Mouse (Mus musculus): ENCODE measurements around the gene Ralgps2. TPM values are rescaled to one million over a fixed set of nuclear protein-coding genes. Genes with fewer than 3 reads are reported as not detected.

The Ralgps2 gene
- total and polyA plus RNA-seq, 3 experiments: 9.3 to 24.5 (median 24.2) TPM

GRCm38 (mm10) chr1:156770845-156771244, 168.6 kb downstream of the Ralgps2 start:
- peaks cover 11% of the 10 kb centered on the region for H3K9me3 ChIP-seq (replicated peaks)
- no peak for ATAC-seq (ENCODE audit: extremely low read depth, insufficient number of reproducible peaks, low FRiP score, poor library complexity, severe bottlenecking)
- no peak overlapping the region for H3K4me3 ChIP-seq (ENCODE audit: low read depth, low read length)
- TF ChIP-seq GATA2 (IDR thresholded peaks at IDR 0.05; ENCODE audit: borderline replicate concordance, low read depth, low read length) (no peak), TAL1 (conservative IDR thresholded peaks at IDR 0.05; ENCODE audit: low read depth, low read length) (no peak), POLR2AphosphoS5 (IDR thresholded peaks at IDR 0.05; ENCODE audit: insufficient replicate concordance, low read depth, low read length) (no peak), GATA1 (IDR thresholded peaks at IDR 0.05; ENCODE audit: borderline replicate concordance, low read length) (no peak)
- no peaks in the 10 kb centered on the region for H3K4me1 ChIP-seq (ENCODE audit: insufficient read depth, low read depth, low read length)
- H3K36me3 ChIP-seq (replicated peaks): no peaks in the 10 kb centered on the region
- no peak for DNase-seq (ENCODE audit: low spot score)
- peaks cover 28% of the 10 kb centered on the region for H3K27me3 ChIP-seq (ENCODE audit: insufficient read depth, low read length)

DNA sequence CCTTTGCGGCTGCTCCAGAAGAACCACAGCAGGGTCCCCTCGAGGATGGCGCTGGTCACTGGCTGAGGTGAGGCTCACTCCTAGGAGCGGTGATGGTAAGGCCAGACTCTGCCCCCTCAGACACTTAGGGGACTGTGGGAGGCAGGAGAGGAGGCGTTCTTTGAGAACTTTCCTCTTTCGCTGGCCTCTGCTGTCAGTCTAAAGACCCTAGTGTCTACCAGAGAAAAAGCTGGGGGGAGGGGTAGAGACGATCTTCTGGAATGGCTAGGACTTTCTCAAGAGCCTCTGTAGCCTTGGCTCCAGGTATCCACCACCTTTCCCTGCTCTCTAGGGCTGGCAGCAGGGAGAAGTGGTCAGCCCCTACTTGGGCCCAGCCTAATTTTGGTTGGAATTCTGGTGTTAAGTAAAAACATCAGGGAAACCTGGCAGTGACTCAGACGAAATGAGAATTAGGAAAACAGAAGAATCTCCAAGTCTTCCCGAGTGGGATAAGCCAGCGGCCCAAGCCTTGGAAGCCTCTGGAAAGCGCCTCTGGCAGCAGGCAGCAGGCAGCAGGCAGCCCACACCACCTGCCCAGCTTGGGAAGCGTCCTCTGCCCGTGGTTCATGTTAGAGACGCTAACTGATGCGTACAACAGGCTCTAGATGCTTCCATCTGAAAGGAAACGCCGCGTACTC, 169.7 kb downstream of the Ralgps2 start:
- Histone ChIP-seq H3K9me3 (replicated peaks) (peaks cover 15% of the 10 kb centered on the region), H3K4me1 (ENCODE audit: insufficient read depth, low read depth, low read length) (no peaks in the 10 kb centered on the region), H3K27me3 (ENCODE audit: insufficient read depth, low read length) (peaks cover 24% of the 10 kb centered on the region), H3K36me3 (replicated peaks) (no peaks in the 10 kb centered on the region), H3K4me3 (ENCODE audit: low read depth, low read length) (no peak overlapping the region)
- TF ChIP-seq TAL1 (conservative IDR thresholded peaks at IDR 0.05; ENCODE audit: low read depth, low read length): no peak
- no peak for TF ChIP-seq GATA2 (IDR thresholded peaks at IDR 0.05; ENCODE audit: borderline replicate concordance, low read depth, low read length)
- TF ChIP-seq GATA1 (IDR thresholded peaks at IDR 0.05; ENCODE audit: borderline replicate concordance, low read length): no peak
- TF ChIP-seq CTCF (IDR thresholded peaks at IDR 0.05; ENCODE audit: low read depth, low read length): no peak
- no peak for TF ChIP-seq POLR2AphosphoS5 (IDR thresholded peaks at IDR 0.05; ENCODE audit: insufficient replicate concordance, low read depth, low read length)
- no peak for ATAC-seq (ENCODE audit: extremely low read depth, insufficient number of reproducible peaks, low FRiP score, poor library complexity, severe bottlenecking)
- no peak for DNase-seq (ENCODE audit: low spot score)

- no peak for TF ChIP-seq CTCF (IDR thresholded peaks at IDR 0.05; ENCODE audit: low read depth, low read length)
- TF ChIP-seq GATA1 (IDR thresholded peaks at IDR 0.05; ENCODE audit: borderline replicate concordance, low read length): no peak
- peaks cover 17% of the 10 kb centered on the region for H3K9me3 ChIP-seq (replicated peaks)
- H3K27me3 ChIP-seq (ENCODE audit: insufficient read depth, low read length): peaks cover 23% of the 10 kb centered on the region
- ATAC-seq (ENCODE audit: extremely low read depth, insufficient number of reproducible peaks, low FRiP score, poor library complexity, severe bottlenecking) (no peak), DNase-seq (ENCODE audit: low spot score) (no peak)
- no peaks in the 10 kb centered on the region for H3K36me3 ChIP-seq (replicated peaks)
- no peak overlapping the region for H3K4me3 ChIP-seq (ENCODE audit: low read depth, low read length)
- no peaks in the 10 kb centered on the region for H3K4me1 ChIP-seq (ENCODE audit: insufficient read depth, low read depth, low read length)
Measured at GRCm38 (mm10) chr1:156769163-156769562, 170.3 kb downstream of the Ralgps2 start.

GRCm38 (mm10) chr1:156765311-156765710, 174.1 kb downstream of the Ralgps2 start:
- H3K4me1 ChIP-seq (ENCODE audit: insufficient read depth, low read depth, low read length): no peaks in the 10 kb centered on the region
- H3K36me3 ChIP-seq (replicated peaks): no peaks in the 10 kb centered on the region
- H3K27me3 ChIP-seq (ENCODE audit: insufficient read depth, low read length): peaks cover 28% of the 10 kb centered on the region
- H3K4me3 ChIP-seq (ENCODE audit: low read depth, low read length): no peak overlapping the region
- peaks cover 17% of the 10 kb centered on the region for H3K9me3 ChIP-seq (replicated peaks)
- TF ChIP-seq TAL1 (conservative IDR thresholded peaks at IDR 0.05; ENCODE audit: low read depth, low read length) (no peak), GATA2 (IDR thresholded peaks at IDR 0.05; ENCODE audit: borderline replicate concordance, low read depth, low read length) (no peak), GATA1 (IDR thresholded peaks at IDR 0.05; ENCODE audit: borderline replicate concordance, low read length) (no peak), CTCF (IDR thresholded peaks at IDR 0.05; ENCODE audit: low read depth, low read length) (no peak), POLR2AphosphoS5 (IDR thresholded peaks at IDR 0.05; ENCODE audit: insufficient replicate concordance, low read depth, low read length) (no peak)
- ATAC-seq (ENCODE audit: extremely low read depth, insufficient number of reproducible peaks, low FRiP score, poor library complexity, severe bottlenecking): no peak
- no peak for DNase-seq (ENCODE audit: low spot score)

DNA sequence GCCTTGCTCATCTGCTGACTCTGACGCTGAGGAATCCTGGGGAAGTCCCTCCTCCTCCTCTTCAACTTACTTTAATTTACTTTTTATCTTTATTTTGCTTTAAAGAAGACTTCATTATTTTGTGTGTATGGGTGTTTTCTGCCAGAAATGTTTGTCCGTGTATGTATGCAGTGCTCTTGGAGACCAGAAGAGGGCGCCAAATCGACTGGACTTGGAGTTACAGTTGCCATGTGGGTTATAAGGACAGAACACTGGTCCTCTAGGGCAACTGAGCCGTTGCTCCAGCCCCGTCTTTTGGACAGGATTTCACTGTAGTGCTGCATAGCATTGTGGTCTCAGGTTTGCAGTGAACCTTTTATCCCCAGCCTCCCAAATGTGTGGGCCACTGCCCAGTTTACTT, 174.8 kb downstream of the Ralgps2 start:
- ATAC-seq (ENCODE audit: extremely low read depth, insufficient number of reproducible peaks, low FRiP score, poor library complexity, severe bottlenecking): no peak
- Histone ChIP-seq H3K36me3 (replicated peaks) (no peaks in the 10 kb centered on the region), H3K27me3 (ENCODE audit: insufficient read depth, low read length) (peaks cover 21% of the 10 kb centered on the region), H3K4me1 (ENCODE audit: insufficient read depth, low read depth, low read length) (no peaks in the 10 kb centered on the region), H3K9me3 (replicated peaks) (peaks cover 17% of the 10 kb centered on the region), H3K4me3 (ENCODE audit: low read depth, low read length) (no peak overlapping the region)
- TF ChIP-seq CTCF (IDR thresholded peaks at IDR 0.05; ENCODE audit: low read depth, low read length) (no peak), GATA1 (IDR thresholded peaks at IDR 0.05; ENCODE audit: borderline replicate concordance, low read length) (no peak), GATA2 (IDR thresholded peaks at IDR 0.05; ENCODE audit: borderline replicate concordance, low read depth, low read length) (no peak), POLR2AphosphoS5 (IDR thresholded peaks at IDR 0.05; ENCODE audit: insufficient replicate concordance, low read depth, low read length) (no peak)
- no peak for DNase-seq (ENCODE audit: low spot score)

GRCm38 (mm10) chr1:156763280-156763679, 176.1 kb downstream of the Ralgps2 start:
- Histone ChIP-seq H3K9me3 (replicated peaks) (peaks cover 17% of the 10 kb centered on the region), H3K27me3 (ENCODE audit: insufficient read depth, low read length) (peaks cover 22% of the 10 kb centered on the region), H3K4me3 (ENCODE audit: low read depth, low read length) (no peak overlapping the region), H3K4me1 (ENCODE audit: insufficient read depth, low read depth, low read length) (no peaks in the 10 kb centered on the region), H3K36me3 (replicated peaks) (no peaks in the 10 kb centered on the region)
- ATAC-seq (ENCODE audit: extremely low read depth, insufficient number of reproducible peaks, low FRiP score, poor library complexity, severe bottlenecking): no peak
- TF ChIP-seq POLR2AphosphoS5 (IDR thresholded peaks at IDR 0.05; ENCODE audit: insufficient replicate concordance, low read depth, low read length) (no peak), TAL1 (conservative IDR thresholded peaks at IDR 0.05; ENCODE audit: low read depth, low read length) (no peak), GATA1 (IDR thresholded peaks at IDR 0.05; ENCODE audit: borderline replicate concordance, low read length) (no peak), CTCF (IDR thresholded peaks at IDR 0.05; ENCODE audit: low read depth, low read length) (no peak), GATA2 (IDR thresholded peaks at IDR 0.05; ENCODE audit: borderline replicate concordance, low read depth, low read length) (no peak)
- no peak for DNase-seq (ENCODE audit: low spot score)
